Mouse (Mus musculus): Measurements from ENCODE around the gene Sema3c.

The Sema3c gene

DNA sequence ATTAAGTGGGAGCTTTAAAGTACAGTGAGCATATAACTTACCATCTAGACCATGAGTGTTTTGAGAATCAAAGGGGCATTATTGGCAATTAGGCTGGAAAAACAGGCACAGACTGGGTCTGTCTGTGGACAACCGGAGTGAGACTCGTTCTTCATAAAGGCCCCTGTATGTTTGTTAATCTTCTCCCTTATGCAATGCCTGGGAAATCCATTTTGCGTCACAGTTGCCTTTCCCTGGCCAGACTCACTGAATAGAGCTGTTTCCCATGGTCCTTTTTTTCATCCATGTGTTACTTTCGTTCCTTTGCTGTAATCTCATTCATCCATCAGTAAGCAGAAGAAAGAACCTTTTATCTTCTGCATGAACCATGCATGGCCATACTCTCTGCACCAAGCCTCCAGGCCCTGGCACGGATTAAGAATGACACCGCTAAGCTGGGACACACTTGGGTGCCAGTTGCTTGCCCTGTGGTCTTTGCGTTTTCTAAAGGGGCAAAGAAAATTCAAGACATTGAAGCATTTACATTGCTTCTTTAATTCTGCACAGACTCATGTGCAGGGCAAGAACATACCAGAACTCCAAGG, 73.7 kb downstream of the Sema3c start:
- no peak for DNase-seq (ENCODE audit: low spot score)

DNA sequence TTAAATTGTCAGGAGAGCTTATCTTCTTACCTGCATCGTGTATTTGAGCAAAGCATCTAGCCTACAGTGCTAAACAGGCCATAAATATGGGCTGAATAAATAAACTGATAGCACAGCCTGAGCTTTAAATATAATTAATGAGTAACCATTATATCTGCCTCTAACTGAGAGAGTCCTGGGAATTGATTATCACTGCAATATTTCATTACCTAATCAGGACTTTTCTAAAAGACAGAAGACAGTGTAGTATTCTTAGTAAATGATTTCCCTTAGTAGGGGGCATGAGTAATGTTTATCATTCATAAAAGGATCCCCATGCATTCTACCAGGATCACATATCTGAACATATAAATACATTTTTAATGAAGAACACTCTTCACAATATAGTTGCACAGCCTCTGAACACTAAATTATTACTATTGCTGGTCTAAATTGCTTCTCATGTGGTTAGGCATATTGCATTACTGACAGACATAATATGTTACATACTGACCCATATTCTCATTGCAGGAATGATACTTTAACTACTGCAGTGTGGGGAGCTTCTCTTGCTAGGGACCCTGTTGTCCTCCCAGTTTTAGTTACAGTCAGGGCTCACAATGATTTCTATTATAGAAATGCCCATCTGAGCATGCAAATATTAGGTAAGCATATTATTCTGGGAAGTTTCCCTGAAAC, 74.9 kb downstream of the Sema3c start:
- no peak for DNase-seq (ENCODE audit: low spot score)

DNA sequence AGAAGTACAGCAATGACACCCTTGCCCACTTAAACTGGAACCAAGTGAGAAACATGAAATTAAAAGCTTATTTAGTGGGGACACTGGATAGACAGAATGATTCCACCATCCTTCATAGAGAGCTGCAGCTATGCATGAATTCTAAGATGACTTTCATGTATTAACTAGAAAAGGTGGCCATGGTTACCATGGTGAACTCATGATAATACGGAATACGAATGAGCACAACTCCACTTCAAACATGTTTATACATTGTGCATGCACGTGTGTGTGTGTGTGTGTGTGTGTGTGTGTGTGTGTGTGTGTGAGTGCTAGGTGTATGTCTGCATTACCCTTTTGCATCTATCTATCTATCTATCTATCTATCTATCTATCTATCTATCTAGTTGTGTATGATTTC, 87.1 kb downstream of the Sema3c start:
- no peak for DNase-seq (ENCODE audit: low spot score)

DNA sequence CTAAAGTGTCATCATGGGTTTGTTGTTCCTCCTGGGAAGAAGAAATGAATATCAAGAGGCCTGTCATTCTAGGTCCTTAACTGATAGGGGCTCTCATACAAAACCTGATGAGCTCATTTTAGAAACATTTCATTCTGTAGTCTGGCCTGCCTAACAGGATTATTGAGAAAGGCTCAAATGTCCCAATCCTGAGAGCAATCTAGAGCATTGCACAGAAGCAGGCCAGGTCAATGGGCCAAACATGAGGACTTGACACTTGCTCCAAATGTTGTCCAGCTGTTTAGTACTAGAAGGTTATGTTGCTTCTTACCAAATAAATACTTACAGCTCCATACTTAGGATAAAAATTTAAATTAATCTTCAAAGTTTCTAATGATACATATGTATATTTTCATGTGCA, 97.3 kb downstream of the Sema3c start:
- DNase-seq (ENCODE audit: low spot score): no peak

DNA sequence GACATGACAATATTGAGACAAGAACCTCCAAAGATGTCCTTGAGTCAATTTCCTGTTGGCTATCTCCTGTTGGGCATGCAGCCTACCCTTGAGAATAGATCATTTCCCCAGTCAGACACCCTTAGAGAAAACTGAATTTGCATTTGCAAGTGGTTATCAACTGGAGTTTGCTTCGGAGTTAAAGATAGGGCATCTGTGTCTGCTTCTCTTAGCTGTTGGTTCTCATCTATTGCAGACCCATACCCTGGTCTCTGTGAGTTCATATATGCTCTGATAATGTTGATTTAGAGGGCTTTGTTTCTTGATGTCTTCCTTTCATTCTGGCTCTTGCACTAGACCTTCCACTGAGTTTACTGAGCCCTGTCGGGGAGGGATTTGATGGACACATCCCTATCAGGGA, 106.8 kb downstream of the Sema3c start:
- DNase-seq (ENCODE audit: low spot score): no peak

DNA sequence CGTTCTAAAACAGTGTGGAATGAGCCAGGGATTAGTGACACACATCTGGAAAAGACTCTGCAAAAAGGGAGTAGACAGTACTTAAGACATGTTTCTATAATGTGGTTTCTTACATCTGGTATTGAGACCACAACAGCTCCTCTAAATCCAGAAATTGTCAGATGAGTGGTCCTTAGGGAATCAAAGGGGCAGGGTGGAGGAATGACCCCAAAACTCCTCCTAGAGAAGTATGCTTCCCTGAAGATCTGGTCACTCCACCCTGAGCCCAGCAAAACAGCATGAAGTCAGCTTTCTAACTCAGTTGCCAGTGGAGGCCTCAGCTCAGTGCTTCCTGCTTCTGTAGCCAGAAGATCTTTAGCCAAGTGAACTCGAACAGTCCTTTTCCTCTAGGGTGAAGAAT, 115.0 kb downstream of the Sema3c start:
- peak; percentile 27 for DNase-seq (ENCODE audit: low spot score)

DNA sequence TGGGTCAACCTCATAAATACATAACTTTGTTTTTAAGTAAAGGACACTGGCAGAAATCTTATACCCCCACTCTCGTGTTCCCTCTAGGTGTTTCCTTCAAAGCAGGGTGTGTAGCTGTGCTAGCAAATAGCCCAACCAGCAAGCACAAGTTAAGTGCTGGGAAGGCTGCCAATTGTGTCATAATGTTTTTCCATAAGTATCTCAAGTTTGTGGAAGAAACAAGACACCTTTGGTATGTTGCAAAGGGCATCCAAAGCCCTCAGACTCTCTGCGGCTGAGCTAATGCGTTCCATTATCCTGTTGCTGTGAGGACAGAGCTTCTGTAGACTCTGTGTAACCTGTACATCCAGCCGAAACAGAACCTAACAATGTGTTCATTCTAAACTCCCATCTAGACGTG, 115.5 kb downstream of the Sema3c start:
- DNase-seq (ENCODE audit: low spot score): peak; percentile 53

DNA sequence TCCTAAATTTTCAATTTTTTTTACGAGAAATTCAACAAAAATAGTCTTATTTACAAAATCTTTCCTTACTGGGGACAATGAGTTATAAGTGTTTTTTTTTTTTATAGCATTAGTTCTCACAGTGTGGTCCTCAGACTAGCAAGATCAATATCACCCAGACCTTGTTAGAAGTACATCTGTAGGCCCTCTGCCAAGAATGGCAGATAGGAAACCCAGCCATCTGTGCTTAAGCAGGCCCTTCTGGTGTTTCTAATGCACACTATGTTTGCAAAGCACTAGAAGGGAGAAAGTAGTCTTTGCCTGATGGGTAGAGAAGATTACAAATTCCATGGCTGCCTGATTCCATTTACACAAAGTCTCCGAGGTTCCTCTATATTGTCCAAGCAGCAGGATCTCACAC, 121.3 kb downstream of the Sema3c start:
- DNase-seq (ENCODE audit: low spot score): no peak

DNA sequence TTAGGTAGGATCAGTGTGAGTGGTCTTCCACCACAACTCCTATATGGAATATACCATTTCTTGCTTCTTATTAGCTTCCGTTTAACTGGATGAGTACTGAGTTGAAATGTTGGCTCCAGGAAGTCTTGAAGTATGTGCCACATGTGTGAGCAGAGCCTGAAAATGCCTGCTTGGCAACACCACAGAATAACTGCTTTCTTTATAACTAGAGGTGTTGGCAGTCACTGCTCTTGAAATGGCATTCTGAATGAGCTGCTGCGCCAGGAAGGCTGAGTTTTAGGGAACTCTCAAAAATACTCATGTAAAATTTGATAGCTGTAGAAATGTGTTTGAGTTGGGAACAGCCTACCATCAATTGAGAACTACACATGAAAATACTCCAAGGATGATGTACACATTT, 124.8 kb downstream of the Sema3c start:
- no peak for DNase-seq (ENCODE audit: low spot score)

DNA sequence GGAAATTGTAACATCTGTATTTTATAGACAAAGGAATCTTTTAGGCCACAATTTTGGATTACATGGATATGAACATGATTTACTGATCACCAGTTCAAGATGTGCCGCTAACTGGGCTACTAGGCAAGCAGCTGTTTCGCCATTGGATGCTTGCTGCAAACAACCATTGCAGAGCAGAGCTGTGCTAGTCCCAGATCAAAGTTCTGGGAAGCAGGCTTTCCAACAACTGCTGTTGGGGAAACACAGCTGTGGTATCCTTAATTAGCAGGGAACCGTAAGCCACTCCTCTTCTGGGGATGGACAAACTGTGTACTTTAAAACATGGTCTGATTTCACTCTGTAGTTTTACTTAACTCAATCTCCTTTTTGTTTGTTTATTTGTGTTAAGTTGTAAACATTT, 130.1 kb downstream of the Sema3c start:
- DNase-seq (ENCODE audit: low spot score): no peak

DNA sequence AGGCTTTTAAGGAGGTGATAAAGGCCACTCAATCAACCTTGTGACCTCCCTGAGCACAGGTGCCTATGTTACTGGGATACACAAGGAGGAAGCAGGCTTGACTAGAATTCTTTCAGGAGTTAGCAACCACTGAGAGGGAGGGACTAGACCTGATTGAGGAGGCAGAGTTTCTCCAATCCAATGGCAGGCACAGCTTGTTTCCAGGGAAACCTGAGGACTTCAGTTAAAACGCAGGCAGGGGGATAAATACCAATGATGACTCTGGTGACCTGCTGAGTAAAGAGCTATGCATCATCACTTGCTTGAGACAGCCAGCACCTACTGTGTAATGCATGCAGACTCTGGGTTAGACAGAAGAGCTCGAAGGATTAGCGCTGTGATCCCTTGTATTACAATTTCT, 133.0 kb downstream of the Sema3c start:
- no peak for DNase-seq (ENCODE audit: low spot score)

DNA sequence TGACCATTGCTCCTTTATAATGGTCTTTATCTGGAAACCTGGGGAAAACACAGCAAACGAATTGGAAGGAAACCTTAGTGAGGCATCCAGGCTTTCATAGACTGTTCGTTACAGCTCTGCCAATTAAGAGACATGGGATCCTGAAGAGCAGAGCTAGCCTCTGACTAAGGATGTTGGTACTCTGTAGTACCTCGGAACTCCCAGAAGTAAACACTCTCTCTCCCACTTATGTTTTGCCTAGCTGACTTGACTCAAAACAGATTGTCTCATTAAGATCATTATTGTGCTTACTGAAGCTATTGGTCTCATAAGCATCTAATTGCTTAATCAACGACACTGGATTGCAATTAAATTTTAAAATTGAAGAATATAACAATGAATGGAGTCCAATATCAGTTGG, 138.3 kb downstream of the Sema3c start:
- DNase-seq (ENCODE audit: low spot score): no peak

DNA sequence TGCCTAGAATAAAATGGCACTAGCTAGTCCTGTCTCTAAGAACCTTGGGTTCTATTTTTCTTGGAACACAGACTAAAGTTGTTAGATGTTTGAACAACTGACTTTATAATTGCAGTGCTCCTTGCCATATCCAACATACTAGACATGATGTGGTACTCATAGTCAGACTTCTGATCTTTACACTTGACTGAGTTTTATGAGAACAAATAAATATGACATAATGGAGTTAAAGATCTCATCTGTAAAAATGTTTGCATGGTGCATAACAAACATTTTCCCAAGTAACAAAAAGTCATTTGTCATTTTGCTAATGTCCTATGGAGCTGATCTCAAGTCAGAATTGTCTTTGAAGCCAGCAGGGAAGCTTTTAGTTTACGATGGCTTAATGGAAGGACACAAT, 141.1 kb downstream of the Sema3c start:
- DNase-seq (ENCODE audit: low spot score): no peak

DNA sequence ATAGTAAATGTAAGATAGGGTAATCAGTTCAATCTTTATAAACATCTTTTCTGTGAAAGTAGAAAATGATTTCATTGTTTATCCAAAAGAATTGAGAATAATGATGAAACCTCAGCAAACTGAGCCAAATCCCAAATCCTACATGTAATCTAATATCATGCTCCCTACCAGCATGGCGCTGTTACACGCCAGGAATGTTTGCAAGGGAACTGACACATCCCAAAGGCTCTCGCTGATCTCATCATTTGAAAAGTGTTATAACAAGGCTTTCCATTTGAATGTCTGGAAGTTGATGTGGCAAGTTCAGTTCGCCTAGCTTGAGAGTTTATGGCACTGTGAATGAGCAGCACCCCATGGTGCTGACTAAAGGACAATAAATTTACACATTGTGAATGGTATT, 145.9 kb downstream of the Sema3c start:
- DNase-seq (ENCODE audit: low spot score): no peak

DNA sequence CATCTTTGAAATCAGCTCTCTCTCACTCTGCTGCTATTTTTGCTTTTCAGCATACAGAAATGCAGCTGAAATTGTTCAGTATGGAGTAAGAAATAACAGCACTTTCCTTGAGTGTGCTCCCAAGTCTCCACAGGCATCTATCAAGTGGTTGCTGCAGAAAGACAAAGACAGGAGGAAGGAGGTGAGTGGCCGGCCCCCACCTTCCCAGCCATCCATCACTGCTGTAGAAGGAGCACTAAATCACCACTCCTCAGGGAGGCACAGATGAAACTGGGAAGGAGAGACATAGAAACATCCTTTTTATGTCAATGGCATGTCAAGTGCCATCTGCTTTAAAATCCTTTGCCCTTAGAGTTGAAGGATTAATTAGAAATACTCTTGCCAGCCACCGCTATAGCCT, 149.9 kb downstream of the Sema3c start:
- no peak for DNase-seq (ENCODE audit: low spot score)

DNA sequence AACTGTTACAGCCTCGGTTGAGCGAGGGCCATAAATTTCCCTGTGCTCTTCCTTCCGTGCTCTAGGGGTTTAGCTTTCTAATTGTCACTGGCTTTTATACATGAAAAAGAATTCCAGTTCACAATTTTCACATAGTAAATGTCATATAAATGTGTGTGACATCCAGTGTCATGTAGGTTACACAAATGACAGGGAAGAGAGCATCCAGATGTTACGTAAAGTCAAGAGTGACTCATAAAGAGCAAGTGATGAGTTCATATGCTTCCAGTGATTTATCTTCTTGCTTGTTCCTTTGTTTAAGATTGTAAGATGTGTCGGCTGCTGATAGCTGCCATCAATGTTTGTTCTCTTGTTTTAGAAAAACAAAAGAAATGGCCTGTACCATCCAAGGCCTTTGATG, 154.0 kb downstream of the Sema3c start:
- DNase-seq (ENCODE audit: low spot score): no peak

DNA sequence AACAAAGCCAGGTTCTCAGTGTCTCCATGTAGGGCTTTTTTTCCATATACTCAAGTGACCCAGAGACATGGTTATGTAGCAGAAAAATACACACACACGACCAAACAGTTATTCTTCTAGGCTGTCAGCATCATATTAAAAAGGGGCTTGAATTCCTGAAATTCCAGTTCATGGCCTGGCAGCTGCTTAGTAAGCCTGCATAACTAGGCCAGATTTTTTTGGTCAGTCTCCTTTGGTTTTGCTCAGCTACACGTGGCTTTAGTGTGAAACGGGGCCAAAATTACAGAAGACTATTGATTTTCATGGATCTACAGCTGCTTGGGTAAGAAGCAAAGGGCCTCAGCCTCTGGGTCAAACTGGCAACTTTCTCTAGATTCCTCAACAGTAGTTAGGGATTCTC, 165.7 kb downstream of the Sema3c start:
- DNase-seq (ENCODE audit: low spot score): no peak

DNA sequence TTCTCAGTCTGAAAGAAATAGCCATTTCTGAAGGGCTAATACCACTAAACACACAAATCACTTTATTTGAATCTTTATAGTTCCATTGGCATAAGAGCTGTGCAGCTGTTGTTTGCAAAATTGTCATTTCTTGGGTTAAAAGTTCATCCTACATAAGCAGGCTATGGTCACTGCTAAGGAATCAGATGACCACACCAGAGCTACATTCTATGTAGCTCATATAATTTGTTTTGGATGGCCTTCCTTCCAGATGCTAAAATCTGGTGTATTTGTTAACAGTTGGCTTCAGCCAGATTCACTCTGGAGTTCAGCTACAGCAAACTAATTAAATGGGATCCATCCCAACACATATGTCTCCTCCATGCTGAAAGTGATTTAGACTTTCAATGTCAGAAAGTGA, 172.4 kb downstream of the Sema3c start:
- no peak for DNase-seq (ENCODE audit: low spot score)

DNA sequence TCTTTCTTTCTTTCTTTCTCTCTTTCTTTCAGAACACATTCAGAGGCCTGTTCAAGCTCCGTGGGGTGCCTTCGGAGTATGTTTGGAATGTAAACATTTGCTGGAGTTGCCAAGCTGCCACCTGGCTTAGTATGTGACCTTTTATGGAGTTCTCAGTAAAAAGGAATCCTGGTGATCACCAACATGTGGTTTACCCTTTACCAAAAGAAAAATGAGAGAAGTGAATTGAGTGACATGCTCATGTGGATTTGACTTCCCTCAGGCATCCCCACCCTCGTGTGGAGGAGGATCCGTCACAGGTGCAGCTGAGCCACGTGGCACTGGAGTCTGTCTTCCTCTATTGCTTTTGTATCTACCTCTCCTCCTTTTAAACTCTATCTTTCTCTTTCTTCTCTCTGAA, 173.1 kb downstream of the Sema3c start:
- no peak for DNase-seq (ENCODE audit: low spot score)

DNA sequence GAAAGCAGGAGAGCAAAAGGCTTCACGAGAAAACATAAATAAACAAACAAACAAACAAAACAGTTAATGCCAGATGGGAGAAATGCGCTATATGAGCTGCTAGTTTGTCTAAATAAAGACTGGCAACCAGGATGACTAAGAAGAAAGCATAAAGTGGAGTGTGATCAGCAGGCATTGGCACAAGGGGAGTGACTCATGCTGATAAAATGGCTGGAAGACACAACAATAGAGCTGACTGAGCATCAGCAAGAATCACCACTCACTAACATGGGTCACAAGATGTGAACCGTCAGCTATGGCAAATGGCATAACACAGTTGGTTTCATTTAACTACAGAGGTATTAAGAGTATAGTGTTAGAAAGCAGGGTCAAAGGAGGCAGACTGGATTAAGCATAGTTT, 174.2 kb downstream of the Sema3c start:
- no peak for DNase-seq (ENCODE audit: low spot score)

DNA sequence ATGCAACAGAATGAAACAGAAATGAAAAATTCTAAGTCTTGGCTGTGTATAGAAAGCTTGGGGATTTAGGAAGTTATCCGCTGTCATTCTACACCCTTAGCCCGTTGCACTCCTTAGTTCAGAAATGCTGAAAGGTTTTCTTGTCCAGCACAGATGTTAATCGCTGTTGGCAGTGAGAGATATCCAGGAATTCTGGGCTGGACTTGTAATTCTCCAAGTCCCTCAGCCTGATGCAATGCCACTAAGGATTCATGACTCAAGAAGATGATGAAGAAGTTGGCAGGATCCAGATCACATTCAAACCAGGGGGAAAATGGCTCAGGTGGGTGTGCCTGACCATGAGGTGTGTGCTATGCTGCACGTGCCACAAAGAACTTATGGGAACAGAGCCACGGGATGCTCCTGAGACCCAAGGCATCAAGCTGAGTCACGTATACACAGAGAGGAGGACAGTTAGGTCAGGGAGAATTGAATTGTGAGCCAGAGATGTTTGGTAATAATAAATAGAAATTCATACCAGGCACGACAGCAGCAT, 179.5 kb downstream of the Sema3c start:
- no peak for DNase-seq (ENCODE audit: low spot score)

DNA sequence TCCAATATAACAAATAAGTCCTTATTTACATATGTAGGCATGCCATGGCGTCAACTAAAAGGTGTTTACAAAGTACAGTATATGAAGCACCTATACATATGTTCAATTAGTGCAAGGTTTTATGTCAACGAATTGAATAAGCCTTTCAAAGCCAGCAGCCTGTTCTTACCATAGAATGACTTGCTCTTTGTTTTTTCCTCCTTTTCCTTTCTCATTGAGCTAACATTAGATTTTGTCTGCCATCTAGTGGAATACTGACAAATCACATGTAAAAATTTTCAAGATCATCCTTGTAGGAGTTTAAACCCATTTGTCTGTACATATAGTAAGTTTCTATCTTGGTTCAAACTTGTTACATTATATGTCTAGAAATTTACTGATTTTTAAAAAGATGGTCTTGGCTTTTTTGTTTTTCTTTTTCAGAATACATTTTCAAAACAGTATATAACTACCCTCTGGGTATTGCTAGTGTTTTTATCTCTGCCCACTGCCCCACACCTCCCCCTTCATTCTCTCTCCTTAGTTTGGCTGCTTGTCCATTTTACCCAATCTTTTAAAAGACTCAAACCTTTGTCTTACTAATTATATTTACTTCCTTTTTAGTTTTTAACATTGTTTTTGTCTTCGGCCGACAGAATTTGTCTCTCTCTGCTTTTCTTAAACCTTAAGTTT, 192.1 kb downstream of the Sema3c start:
- no peak for DNase-seq (ENCODE audit: low spot score)

DNA sequence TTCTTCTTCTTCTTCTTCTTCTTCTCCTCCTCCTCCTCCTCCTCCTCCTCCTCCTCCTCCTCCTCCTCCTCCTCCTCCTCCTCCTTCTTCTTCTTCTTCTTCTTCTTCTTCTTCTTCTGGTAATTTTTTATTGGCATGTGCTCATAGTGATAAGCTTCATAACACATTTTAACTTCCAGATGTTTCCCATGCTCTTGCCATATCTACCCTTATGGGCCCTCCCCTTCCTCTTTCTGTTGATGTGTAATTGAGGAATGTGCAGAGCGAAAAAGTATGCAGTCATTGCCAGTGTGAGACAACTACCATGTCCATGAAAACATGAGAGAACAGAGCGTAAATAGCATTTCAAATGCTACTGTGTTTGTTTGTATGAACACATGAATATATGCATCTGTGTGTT, 196.2 kb downstream of the Sema3c start:
- no peak for DNase-seq (ENCODE audit: low spot score)

DNA sequence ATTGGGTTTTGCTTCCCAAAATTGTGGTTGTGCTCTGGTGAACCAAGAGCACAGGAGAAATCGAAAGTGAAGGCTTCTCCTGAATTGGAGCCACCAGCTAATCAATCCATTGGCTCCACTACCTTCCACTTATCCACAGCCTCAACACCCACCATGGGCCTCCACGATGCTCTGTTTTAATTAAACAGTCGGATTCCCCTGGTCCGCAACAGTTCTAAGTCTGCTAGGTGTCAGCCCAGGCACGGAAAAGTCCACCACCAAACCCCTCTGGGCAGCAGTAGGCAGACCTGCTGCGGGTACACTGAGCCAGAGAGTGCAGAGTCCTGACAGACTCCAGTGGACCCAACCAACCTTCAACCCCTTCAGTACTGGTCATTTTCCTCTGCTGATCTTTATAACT, 202.5 kb downstream of the Sema3c start:
- peak; percentile 11 for DNase-seq (ENCODE audit: low spot score)
